ENCODE assay signal across 12 mouse cellular contexts in the genomic region with DNA sequence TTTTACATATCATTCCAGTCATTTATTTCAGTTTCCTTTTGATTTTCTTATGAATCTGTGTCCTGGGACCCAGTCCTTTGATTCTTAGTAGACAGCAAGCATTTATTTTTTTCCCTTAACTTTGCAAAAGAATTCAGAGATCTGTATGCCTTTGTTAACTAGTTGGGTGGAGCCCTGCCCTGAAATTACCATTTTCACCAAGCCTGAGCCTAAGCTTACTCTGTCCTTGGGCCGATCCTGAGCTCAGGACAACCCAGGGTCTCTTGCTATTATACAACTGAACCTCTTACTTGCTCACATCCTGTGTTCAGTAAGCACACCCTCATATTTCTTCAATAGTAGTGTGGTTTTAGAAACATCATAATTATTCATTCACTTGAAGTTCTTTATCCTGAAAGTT.
"Had no signal": no experiment of that assay in that cellular context is flagged by ENCODE, and none has a peak within 500 bp of the region (broad histone marks: within the 10 kb centered on the region; RNA-seq: fewer than 3 reads in every experiment).

No protein-coding gene starts in this region.

- DNase-seq: gastrocnemius, postnatal 25 days; heart, adult 18-20 months; heart, postnatal 10 days; heart, postnatal 4 days; kidney, adult 18-20 months; kidney, adult 8-10 months; kidney, postnatal 10 days; kidney, postnatal 25 days; kidney, postnatal 4 days; liver; liver, embryonic 13.5 days; liver, postnatal 0 days had no signal
